Mouse (Mus musculus) hindbrain, embryonic 12.5 days (tissue): ENCODE measurements around the gene Garnl3. TPM values are rescaled to one million over a fixed set of nuclear protein-coding genes. Genes with fewer than 3 reads are reported as not detected.

ENCODE experiments used
- ATAC-seq: fragments of 200-750 bp; cut with Nextera tagmentation; 2 replicates; pipeline ENCODE4 v1.8.0; 2017; ENCODE audit warnings: moderate TSS enrichment; ENCODE audit not compliant: low FRiP score
- H3K27ac ChIP-seq: fragments of 300-500 bp; sonication (generic); 2 replicates; pipeline ENCODE4 v1.5.1; 2016; ENCODE audit warnings: mild to moderate bottlenecking
- H3K27me3 ChIP-seq: fragments of 300-500 bp; sonication (generic); 2 replicates; pipeline ENCODE4 v1.6.1; 2016; ENCODE audit warnings: mild to moderate bottlenecking
- H3K36me3 ChIP-seq: fragments of 300-500 bp; sonication (generic); 2 replicates; pipeline ENCODE4 v1.6.1; 2016; ENCODE audit warnings: mild to moderate bottlenecking
- H3K4me1 ChIP-seq: fragments of 300-500 bp; sonication (generic); 2 replicates; pipeline ENCODE4 v1.6.1; 2016
- H3K4me2 ChIP-seq: fragments of 300-500 bp; sonication (generic); replicated peaks from 2 replicates; pipeline ENCODE4 v1.6.1; 2016; ENCODE audit warnings: mild to moderate bottlenecking
- H3K4me3 ChIP-seq: fragments of 300-500 bp; sonication (generic); 2 replicates; pipeline ENCODE4 v1.5.1; 2016; ENCODE audit warnings: mild to moderate bottlenecking
- H3K9ac ChIP-seq: fragments of 300-500 bp; sonication (generic); 2 replicates; pipeline ENCODE4 v1.6.1; 2016; ENCODE audit warnings: mild to moderate bottlenecking, moderate library complexity
- H3K9me3 ChIP-seq: fragments of 300-500 bp; sonication (generic); replicated peaks from 2 replicates; pipeline ENCODE4 v1.6.1; 2016; ENCODE audit warnings: mild to moderate bottlenecking
- WGBS: fragments of 180-500 bp; shearing (Covaris S2); methylation state at CpG from one replicate; pipeline ENCODE4 v1.1.7; 2016; 5-methylcytosine and 5-hydroxymethylcytosine counted together
- polyA plus RNA-seq: library from polyadenylated mRNA; unstranded; fragments of >200 nt; fragmentation: Nextera tagmentation; extraction: Ambion mirVana; gene quantifications from 2 replicates; pipeline ENCODE4 v1.2.1, GENCODE M21; 2016

Garnl3 gene
- polyA plus RNA-seq, 1 experiment from 2014 or later = 20.6 TPM

GRCm38 (mm10) chr2:32999752-33000151 is 131.7 kb downstream of the Garnl3 start:
- no peaks in the 10 kb centered on the region for H3K4me1 ChIP-seq
- H3K27me3 ChIP-seq = no peaks in the 10 kb centered on the region
- H3K4me3 ChIP-seq = no peak overlapping the region
- no peak overlapping the region for H3K9ac ChIP-seq
- ATAC-seq = no peak
- 96% methylated on average over 2 of the region's 2 CpGs for WGBS
- no peak overlapping the region for H3K27ac ChIP-seq
- no peak overlapping the region for H3K4me2 ChIP-seq
- no peaks in the 10 kb centered on the region for H3K9me3 ChIP-seq
- H3K36me3 ChIP-seq = 0 out of 2 replicates have a peak, but pooled peaks cover 4% of the 10 kb centered on the region

- WGBS = 78% methylated on average over 4 of the region's 4 CpGs
- no peak overlapping the region for H3K4me2 ChIP-seq
- no peak for ATAC-seq
Measured at GRCm38 (mm10) chr2:32997792-32998191, 133.7 kb downstream of the Garnl3 start.

GRCm38 (mm10) chr2:32997081-32997480 is 134.4 kb downstream of the Garnl3 start:
- Histone ChIP-seq H3K9ac (no peak overlapping the region), H3K36me3 (no peaks in the 10 kb centered on the region), H3K4me3 (no peak overlapping the region), H3K9me3 (no peaks in the 10 kb centered on the region), H3K4me1 (no peaks in the 10 kb centered on the region), H3K27ac (no peak overlapping the region), H3K4me2 (no peak overlapping the region), H3K27me3 (no peaks in the 10 kb centered on the region)
- no peak for ATAC-seq
- 78% methylated on average over 6 of the region's 6 CpGs for WGBS

More at GRCm38 (mm10) chr2:32997792-32998191, 133.7 kb downstream of the Garnl3 start:
- Histone ChIP-seq H3K27ac (no peak overlapping the region), H3K36me3 (0 out of 2 replicates have a peak, but pooled peaks cover 4% of the 10 kb centered on the region), H3K4me1 (no peaks in the 10 kb centered on the region), H3K9me3 (no peaks in the 10 kb centered on the region), H3K4me3 (no peak overlapping the region), H3K9ac (no peak overlapping the region), H3K27me3 (no peaks in the 10 kb centered on the region)

- Histone ChIP-seq H3K27me3 (no peaks in the 10 kb centered on the region), H3K36me3 (no peaks in the 10 kb centered on the region), H3K4me3 (no peak overlapping the region), H3K4me1 (no peaks in the 10 kb centered on the region), H3K9ac (no peak overlapping the region), H3K27ac (no peak overlapping the region), H3K4me2 (no peak overlapping the region), H3K9me3 (no peaks in the 10 kb centered on the region)
- WGBS = 76% methylated on average over 6 of the region's 6 CpGs
- no peak for ATAC-seq
Measured at GRCm38 (mm10) chr2:32992130-32992529, 139.3 kb downstream of the Garnl3 start.

GRCm38 (mm10) chr2:32990167-32990832 is 141.2 kb downstream of the Garnl3 start:
- no peak for ATAC-seq
- no peak overlapping the region for H3K4me3 ChIP-seq
- no peak overlapping the region for H3K4me2 ChIP-seq
- no peak overlapping the region for H3K9ac ChIP-seq
- no peak overlapping the region for H3K27ac ChIP-seq
- no peaks in the 10 kb centered on the region for H3K9me3 ChIP-seq
- no peaks in the 10 kb centered on the region for H3K27me3 ChIP-seq
- 51% methylated on average over 13 of the region's 13 CpGs for WGBS
- H3K4me1 ChIP-seq = no peaks in the 10 kb centered on the region
- H3K36me3 ChIP-seq = no peaks in the 10 kb centered on the region

- H3K4me3 ChIP-seq = no peak overlapping the region
- H3K27me3 ChIP-seq = 0 out of 2 replicates have a peak, but pooled peaks cover 4% of the 10 kb centered on the region
- no peak overlapping the region for H3K9ac ChIP-seq
- H3K36me3 ChIP-seq = no peaks in the 10 kb centered on the region
- 85% methylated on average over 3 of the region's 3 CpGs for WGBS
- no peak overlapping the region for H3K4me2 ChIP-seq
- H3K4me1 ChIP-seq = no peaks in the 10 kb centered on the region
- H3K9me3 ChIP-seq = no peaks in the 10 kb centered on the region
- ATAC-seq = no peak
- H3K27ac ChIP-seq = no peak overlapping the region
Measured at GRCm38 (mm10) chr2:32989376-32989775, 142.1 kb downstream of the Garnl3 start.

- Histone ChIP-seq H3K4me3 (no peak overlapping the region), H3K4me2 (no peak overlapping the region), H3K27me3 (0 out of 2 replicates have a peak, but pooled peaks cover 6% of the 10 kb centered on the region), H3K36me3 (no peaks in the 10 kb centered on the region), H3K27ac (no peak overlapping the region), H3K9me3 (no peaks in the 10 kb centered on the region), H3K9ac (no peak overlapping the region), H3K4me1 (peaks cover 12% of the 10 kb centered on the region)
- no peak for ATAC-seq
- 64% methylated on average over 8 of the region's 8 CpGs for WGBS
Measured at GRCm38 (mm10) chr2:32985844-32986243, 145.6 kb downstream of the Garnl3 start.

- H3K36me3 ChIP-seq = no peaks in the 10 kb centered on the region
- peaks cover 19% of the 10 kb centered on the region for H3K4me1 ChIP-seq
- H3K4me3 ChIP-seq = no peak overlapping the region
- H3K9ac ChIP-seq = no peak overlapping the region
- no peak for ATAC-seq
- no peak overlapping the region for H3K27ac ChIP-seq
- no peak overlapping the region for H3K4me2 ChIP-seq
- 66% methylated on average over 6 of the region's 6 CpGs for WGBS
- no peaks in the 10 kb centered on the region for H3K9me3 ChIP-seq
- H3K27me3 ChIP-seq = 0 out of 2 replicates have a peak, but pooled peaks cover 6% of the 10 kb centered on the region
Measured at GRCm38 (mm10) chr2:32983617-32984016, 147.8 kb downstream of the Garnl3 start.

GRCm38 (mm10) chr2:32982700-32983099 is 148.8 kb downstream of the Garnl3 start:
- H3K4me3 ChIP-seq = peak overlapping the region; percentile 87
- ATAC-seq = no peak

GRCm38 (mm10) chr2:32981725-32982271 is 149.7 kb downstream of the Garnl3 start, which contains the start of gene Slc2a8:
TSS of gene Slc2a8 (minus strand) at chr2:32982083.
- peak within 1 kb of the TSS; percentile 78 for H3K27ac ChIP-seq
- H3K36me3 ChIP-seq = no peaks in the 10 kb centered on the region
- peak within 1 kb of the TSS; percentile 89 for H3K9ac ChIP-seq
- no peaks in the 10 kb centered on the region for H3K9me3 ChIP-seq
- ATAC-seq = peak; percentile 99
- peak within 1 kb of the TSS; percentile 87 for H3K4me3 ChIP-seq
- under 1% methylated on average over 50 of the region's 50 CpGs for WGBS
- 0 out of 2 replicates have a peak, but pooled peaks cover 6% of the 10 kb centered on the region for H3K27me3 ChIP-seq
- peak within 1 kb of the TSS; percentile 98 for H3K4me2 ChIP-seq
- H3K4me1 ChIP-seq = peaks cover 19% of the 10 kb centered on the region

More at GRCm38 (mm10) chr2:32982700-32983099, 148.8 kb downstream of the Garnl3 start:
- Histone ChIP-seq H3K36me3 (no peaks in the 10 kb centered on the region), H3K27ac (no peak overlapping the region), H3K4me2 (peak overlapping the region; percentile 98), H3K9me3 (no peaks in the 10 kb centered on the region), H3K27me3 (0 out of 2 replicates have a peak, but pooled peaks cover 6% of the 10 kb centered on the region), H3K4me1 (peaks cover 19% of the 10 kb centered on the region), H3K9ac (no peak overlapping the region)
- WGBS = 4% methylated on average over 4 of the region's 4 CpGs

GRCm38 (mm10) chr2:32981281-32981680 is 150.2 kb downstream of the Garnl3 start:
- H3K9me3 ChIP-seq = no peaks in the 10 kb centered on the region
- H3K36me3 ChIP-seq = peaks cover 5% of the 10 kb centered on the region; the same call in 1 of the 2 replicates
- peaks cover 22% of the 10 kb centered on the region for H3K4me1 ChIP-seq
- ATAC-seq = peak; percentile 49
- WGBS = under 1% methylated on average over 23 of the region's 23 CpGs
- H3K27me3 ChIP-seq = 0 out of 2 replicates have a peak, but pooled peaks cover 6% of the 10 kb centered on the region
- H3K27ac ChIP-seq = peak overlapping the region; percentile 78
- H3K4me2 ChIP-seq = peak overlapping the region; percentile 98
- peak overlapping the region; percentile 89 for H3K9ac ChIP-seq
- peak overlapping the region; percentile 87 for H3K4me3 ChIP-seq

GRCm38 (mm10) chr2:32979675-32980074 is 151.8 kb downstream of the Garnl3 start:
- Histone ChIP-seq H3K4me2 (no peak overlapping the region), H3K4me3 (no peak overlapping the region), H3K4me1 (peaks cover 22% of the 10 kb centered on the region), H3K27me3 (0 out of 2 replicates have a peak, but pooled peaks cover 4% of the 10 kb centered on the region), H3K9ac (no peak overlapping the region), H3K27ac (no peak overlapping the region), H3K9me3 (no peaks in the 10 kb centered on the region), H3K36me3 (peaks cover 20% of the 10 kb centered on the region; the same call in 1 of the 2 replicates)
- 89% methylated on average over 7 of the region's 7 CpGs for WGBS
- no peak for ATAC-seq
